Mouse (Mus musculus) cerebellum, postnatal 36 days (tissue): ENCODE measurements around the gene Ntn4.

Source experiments
- DNase-seq, 2 experiments: peaks; one replicate each; pipeline ENCODE4 v3.0.0; 2021 to 2022; ENCODE audit warnings: mixed read lengths in 2 of 2

Gene Ntn4

DNA sequence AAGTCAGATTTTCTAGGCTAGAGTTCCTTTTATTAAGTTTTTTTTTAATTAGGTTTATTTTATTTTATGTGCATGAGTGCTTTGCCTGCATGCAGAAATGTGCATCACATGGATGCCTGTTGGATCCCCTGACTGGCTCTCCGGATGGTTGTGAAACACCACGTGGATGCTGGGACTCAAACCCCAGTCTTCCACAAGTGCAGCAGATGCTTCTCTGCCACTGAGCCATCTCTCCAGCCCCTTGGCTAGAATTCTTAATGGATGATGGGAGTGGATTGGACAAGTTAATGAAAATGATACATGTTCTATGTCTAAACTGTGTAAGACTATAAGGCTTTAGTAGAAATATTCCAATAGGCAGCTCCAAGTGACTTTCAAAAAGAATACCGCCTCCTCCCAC lies 47.3 kb downstream of the Ntn4 start:
- DNase-seq: no peak

- no peak for DNase-seq
These were observed 48.1 kb downstream of the Ntn4 start for GRCm38 (mm10) chr10:93688306-93689171.

DNA sequence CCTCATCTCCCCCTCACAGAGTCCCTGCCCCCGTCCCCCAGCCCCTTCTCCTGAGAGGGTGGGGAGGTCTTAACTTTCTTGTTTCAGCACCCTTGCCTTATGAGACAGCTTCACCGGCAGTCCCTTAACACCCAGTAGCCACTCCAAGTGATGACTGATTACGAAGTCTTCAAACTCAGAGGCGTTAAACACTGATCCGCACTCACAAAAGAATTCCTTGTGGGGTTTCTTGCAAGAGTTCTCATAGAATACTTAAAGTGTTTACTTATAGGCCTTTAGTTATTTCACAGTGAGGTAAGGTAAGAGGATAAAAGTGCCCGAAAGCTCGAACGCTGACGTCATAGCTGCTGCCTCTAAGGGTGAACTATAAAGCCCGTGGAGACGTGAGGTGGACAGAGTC lies 50.9 kb downstream of the Ntn4 start:
- DNase-seq: no peak

GRCm38 (mm10) chr10:93695043-93695791 lies 54.7 kb downstream of the Ntn4 start:
- DNase-seq: no peak

- DNase-seq: peak; percentile 34 to 57
These were observed 55.5 kb downstream of the Ntn4 start for GRCm38 (mm10) chr10:93696001-93696400.

GRCm38 (mm10) chr10:93697866-93698483 lies 57.5 kb downstream of the Ntn4 start:
- DNase-seq: no peak

GRCm38 (mm10) chr10:93699689-93700478 lies 59.4 kb downstream of the Ntn4 start:
- DNase-seq: no peak

DNA sequence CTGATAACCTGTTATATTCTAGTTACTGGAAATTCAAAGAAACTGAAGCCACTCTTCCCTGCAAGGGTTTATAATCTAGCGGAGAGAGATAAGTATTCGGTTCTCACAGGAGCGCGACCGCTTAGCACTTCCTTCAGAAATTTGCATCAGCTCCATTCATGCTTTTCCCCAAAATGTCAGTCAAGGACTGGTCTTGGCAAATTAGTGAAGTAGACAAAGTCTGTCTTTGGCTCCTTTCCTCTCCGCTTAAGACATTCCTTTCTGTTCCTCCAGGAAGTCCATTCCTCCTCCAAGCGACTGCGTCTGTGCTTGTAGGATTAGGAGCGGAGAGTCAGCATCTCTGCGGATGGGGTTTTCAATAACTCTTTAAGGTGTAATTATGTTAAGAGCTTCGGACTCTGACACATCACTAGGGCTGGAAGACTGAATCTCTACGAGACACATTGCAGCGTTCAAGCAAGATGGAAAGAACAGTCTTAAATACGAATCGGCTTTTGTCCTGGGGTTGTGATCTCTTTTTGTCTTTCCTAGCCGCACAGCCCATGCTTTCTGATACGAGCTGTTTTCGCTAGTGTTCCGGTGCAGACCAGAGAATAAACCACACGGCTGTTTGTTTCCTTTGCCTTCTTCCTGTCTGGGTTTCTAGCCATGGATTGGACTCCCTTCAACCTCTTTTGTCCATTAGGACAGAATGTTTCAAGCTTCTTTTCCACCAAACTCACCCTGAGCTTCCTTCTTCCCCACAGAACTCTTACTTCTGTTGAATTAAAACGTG lies 60.3 kb downstream of the Ntn4 start:
- no peak for DNase-seq

GRCm38 (mm10) chr10:93703946-93704345 lies 63.5 kb downstream of the Ntn4 start:
- no peak for DNase-seq

DNA sequence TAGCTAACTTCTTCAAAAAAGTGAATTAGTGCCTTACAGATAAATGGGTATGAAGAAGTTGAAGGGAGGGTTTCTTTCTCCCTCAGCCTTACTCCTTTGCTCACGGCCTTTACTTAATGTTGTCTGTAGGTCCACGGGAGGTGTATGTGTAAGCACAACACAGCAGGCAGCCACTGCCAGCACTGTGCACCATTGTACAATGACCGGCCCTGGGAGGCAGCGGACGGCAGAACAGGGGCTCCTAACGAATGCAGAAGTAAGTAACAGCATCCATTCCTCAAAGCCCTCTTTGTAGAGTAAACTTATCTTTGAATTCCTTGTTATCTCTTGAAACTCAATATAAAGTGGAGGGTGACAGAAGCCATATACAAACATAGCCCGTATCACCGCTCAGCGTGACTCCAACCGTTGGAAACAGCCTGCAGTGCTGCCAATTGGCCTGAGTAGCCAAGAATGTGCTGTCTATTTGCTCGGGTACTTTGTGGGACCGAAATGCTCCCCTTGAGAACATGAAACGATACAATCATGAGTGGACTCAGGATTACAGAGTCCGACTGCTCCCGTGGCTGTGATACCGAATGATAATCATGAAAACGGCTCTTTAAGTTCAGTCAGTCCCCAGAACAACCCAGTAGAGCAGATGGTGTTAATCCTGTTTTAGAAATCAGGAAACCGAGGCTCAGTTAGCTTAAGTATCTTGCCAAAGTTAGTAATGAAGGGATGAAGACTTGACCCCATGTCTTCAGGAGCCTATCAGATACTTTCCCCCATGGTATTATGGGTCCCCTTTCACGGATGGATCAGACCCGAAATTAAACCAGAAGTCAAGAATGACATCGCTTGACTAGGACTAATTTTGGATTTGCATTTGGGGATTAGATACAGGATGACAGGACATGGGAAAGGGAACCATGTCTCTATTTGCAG lies 66.9 kb downstream of the Ntn4 start:
- peak; percentile 55 to 63 for DNase-seq

GRCm38 (mm10) chr10:93708076-93708473 lies 67.6 kb downstream of the Ntn4 start:
- no peak for DNase-seq

- no peak for DNase-seq
These were observed 68.0 kb downstream of the Ntn4 start for GRCm38 (mm10) chr10:93708515-93708914.

GRCm38 (mm10) chr10:93709536-93709935 lies 69.1 kb downstream of the Ntn4 start:
- DNase-seq: no peak

DNA sequence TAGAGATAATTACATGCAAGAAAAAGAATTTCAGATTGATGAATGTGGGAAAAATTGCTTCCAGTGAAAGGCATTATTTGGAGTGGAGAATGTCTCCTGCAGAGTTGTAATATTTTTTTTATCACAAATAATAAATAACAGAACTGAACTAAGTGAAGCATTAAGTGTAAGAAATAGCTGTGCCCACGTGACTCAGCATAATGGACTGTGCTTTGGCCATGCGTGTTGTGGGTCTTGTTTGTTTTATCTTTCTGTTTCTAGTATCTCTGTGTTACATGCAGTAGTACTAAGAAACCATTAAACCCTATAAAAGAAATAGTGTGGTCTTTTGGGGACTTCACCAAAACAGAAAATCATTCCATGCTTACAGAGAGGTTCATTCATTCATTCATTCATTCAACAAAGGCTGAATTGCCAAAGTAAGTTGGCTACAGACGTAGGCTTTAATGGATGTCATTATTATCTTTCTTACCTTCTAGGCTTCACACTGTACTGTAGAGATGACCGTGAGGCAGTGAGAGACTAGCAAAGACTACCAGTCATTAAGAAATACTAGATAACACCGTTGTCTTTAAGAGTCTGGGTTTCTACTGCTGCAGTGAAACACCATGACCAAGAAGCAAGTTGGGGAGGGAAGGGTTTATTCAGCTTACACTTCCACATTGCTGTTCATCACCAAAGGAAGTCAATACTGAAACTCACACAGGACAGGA lies 81.3 kb downstream of the Ntn4 start:
- no peak for DNase-seq

DNA sequence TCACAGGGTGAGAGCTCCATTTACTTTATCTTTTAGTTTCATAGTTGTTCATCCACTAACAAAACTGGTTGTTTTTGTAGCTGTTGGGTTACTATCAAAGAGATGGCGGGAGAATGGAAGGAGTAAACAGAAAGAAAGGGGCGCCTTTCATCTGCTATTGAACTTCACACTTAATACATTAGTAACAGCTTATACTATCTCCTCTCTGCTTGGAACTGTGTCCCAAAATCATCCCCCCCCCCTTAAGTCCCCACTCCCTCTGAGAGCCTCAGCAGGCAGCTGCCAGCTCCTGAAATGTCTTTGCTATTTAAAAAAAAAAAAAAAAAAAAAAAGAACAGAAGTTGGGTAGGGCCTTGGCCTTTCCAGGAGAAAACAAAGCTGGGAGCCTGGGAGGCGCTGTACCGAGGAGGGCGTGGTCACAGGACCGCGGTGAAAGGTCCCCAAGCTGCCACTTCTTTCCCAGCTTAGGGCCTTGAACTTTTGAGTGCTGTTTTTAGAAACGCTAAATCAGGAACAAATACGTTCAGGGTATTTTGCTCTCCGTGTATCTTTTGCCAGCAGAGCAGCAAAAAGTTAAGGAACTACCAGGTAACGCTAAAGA lies 83.6 kb downstream of the Ntn4 start:
- DNase-seq: no peak

DNA sequence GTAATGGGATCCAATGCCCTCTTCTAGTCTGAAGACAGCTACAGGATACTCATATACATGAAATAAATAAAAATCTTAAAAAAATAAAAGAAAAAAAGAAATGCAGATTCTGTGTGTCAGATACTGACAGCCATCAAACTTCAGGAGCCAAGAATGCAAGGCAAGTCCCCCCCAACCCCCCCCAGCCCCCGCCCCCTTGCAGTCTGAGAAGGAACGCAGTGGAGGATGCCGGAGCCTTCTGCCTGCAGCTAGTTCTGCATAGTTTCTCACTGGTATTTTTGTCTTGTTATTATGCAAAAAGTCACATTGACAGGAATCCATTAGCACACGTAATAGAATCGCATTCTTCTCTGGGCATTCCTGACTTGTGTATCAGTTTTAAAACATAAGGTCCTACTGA lies 87.7 kb downstream of the Ntn4 start:
- no peak for DNase-seq

GRCm38 (mm10) chr10:93730514-93730913 lies 90.0 kb downstream of the Ntn4 start:
- peak; percentile 54 to 57 for DNase-seq

- no peak for DNase-seq
These were observed 90.8 kb downstream of the Ntn4 start for GRCm38 (mm10) chr10:93731248-93731691.

GRCm38 (mm10) chr10:93736114-93736645 lies 95.7 kb downstream of the Ntn4 start:
- peak; percentile 46 to 50 for DNase-seq
